Mouse (Mus musculus): ENCODE data around the gene Txndc5. TPM values are rescaled to one million over a fixed set of nuclear protein-coding genes. Genes with fewer than 3 reads are reported as not detected.

Txndc5 gene
- total and polyA plus RNA-seq, 2 experiments from 2014 or later, result 78.8 to 111 TPM

- H3K9ac ChIP-seq (replicated peaks; ENCODE audit: low read depth, low read length), result no peak overlapping the region
- H3K4me3 ChIP-seq (ENCODE audit: low read depth, low read length), result no peak overlapping the region
- H3K4me2 ChIP-seq (ENCODE audit: low read depth, low read length), result no peak overlapping the region
- no peaks in the 10 kb centered on the region for H3K36me3 ChIP-seq (replicated peaks; ENCODE audit: control insufficient read depth, insufficient read depth, low read length)
- H3K27ac ChIP-seq (ENCODE audit: low read depth), result no peak overlapping the region
- no peaks in the 10 kb centered on the region for H3K27me3 ChIP-seq (ENCODE audit: control insufficient read depth, insufficient read depth, low read length)
- no peaks in the 10 kb centered on the region; the same call in 1 of the 2 replicates for H3K4me1 ChIP-seq (ENCODE audit: control insufficient read depth, insufficient read depth)
- H3K9me3 ChIP-seq (replicated peaks; ENCODE audit: control insufficient read depth, low read length), result no peaks in the 10 kb centered on the region
- 73% methylated on average over 5 of the region's 5 CpGs for WGBS
- ATAC-seq (ENCODE audit: insufficient read depth, low read depth) (no peak), DNase-seq (ENCODE audit: low spot score) (no peak)
- TF ChIP-seq EP300 (IDR thresholded peaks at IDR 0.05; ENCODE audit: low read depth) (no peak), CTCF (IDR thresholded peaks at IDR 0.05; ENCODE audit: low read depth) (no peak)
Observed at GRCm38 (mm10) chr13:38548681-38549080, 20.1 kb upstream of the Txndc5 start.

- Histone ChIP-seq H3K9ac (replicated peaks; ENCODE audit: low read depth, low read length) (no peak overlapping the region), H3K27ac (ENCODE audit: low read depth) (no peak overlapping the region), H3K9me3 (replicated peaks; ENCODE audit: control insufficient read depth, low read length) (no peaks in the 10 kb centered on the region), H3K27me3 (ENCODE audit: control insufficient read depth, insufficient read depth, low read length) (no peaks in the 10 kb centered on the region), H3K36me3 (replicated peaks; ENCODE audit: control insufficient read depth, insufficient read depth, low read length) (no peaks in the 10 kb centered on the region), H3K4me2 (ENCODE audit: low read depth, low read length) (no peak overlapping the region), H3K4me1 (ENCODE audit: control insufficient read depth, insufficient read depth) (no peaks in the 10 kb centered on the region; the same call in 1 of the 2 replicates), H3K4me3 (ENCODE audit: low read depth, low read length) (no peak overlapping the region)
- ATAC-seq (ENCODE audit: insufficient read depth, low read depth) (no peak), DNase-seq (ENCODE audit: low spot score) (no peak)
- TF ChIP-seq EP300 (IDR thresholded peaks at IDR 0.05; ENCODE audit: low read depth) (no peak), CTCF (IDR thresholded peaks at IDR 0.05; ENCODE audit: low read depth) (no peak)
- WGBS, result 63% methylated on average over 5 of the region's 5 CpGs
Observed at GRCm38 (mm10) chr13:38547717-38548116, 19.1 kb upstream of the Txndc5 start.

- TF ChIP-seq CTCF (IDR thresholded peaks at IDR 0.05; ENCODE audit: low read depth) (no peak), EP300 (IDR thresholded peaks at IDR 0.05; ENCODE audit: low read depth) (no peak)
- H3K4me1 ChIP-seq (ENCODE audit: control insufficient read depth, insufficient read depth), result no peaks in the 10 kb centered on the region; the same call in 1 of the 2 replicates
- WGBS, result 79% methylated on average over 4 of the region's 4 CpGs
Observed at GRCm38 (mm10) chr13:38546754-38547153, 18.1 kb upstream of the Txndc5 start.

GRCm38 (mm10) chr13:38545460-38545859 lies 16.8 kb upstream of the Txndc5 start:
- no peaks in the 10 kb centered on the region for H3K36me3 ChIP-seq (replicated peaks; ENCODE audit: control insufficient read depth, insufficient read depth, low read length)
- no peak for DNase-seq (ENCODE audit: low spot score)

More at GRCm38 (mm10) chr13:38546754-38547153, 18.1 kb upstream of the Txndc5 start:
- no peak overlapping the region for H3K27ac ChIP-seq (ENCODE audit: low read depth)
- no peak overlapping the region for H3K9ac ChIP-seq (replicated peaks; ENCODE audit: low read depth, low read length)
- H3K4me3 ChIP-seq (ENCODE audit: low read depth, low read length), result no peak overlapping the region
- DNase-seq (ENCODE audit: low spot score) (no peak), ATAC-seq (ENCODE audit: insufficient read depth, low read depth) (no peak)
- H3K9me3 ChIP-seq (replicated peaks; ENCODE audit: control insufficient read depth, low read length), result no peaks in the 10 kb centered on the region
- no peaks in the 10 kb centered on the region for H3K36me3 ChIP-seq (replicated peaks; ENCODE audit: control insufficient read depth, insufficient read depth, low read length)
- H3K27me3 ChIP-seq (ENCODE audit: control insufficient read depth, insufficient read depth, low read length), result no peaks in the 10 kb centered on the region
- H3K4me2 ChIP-seq (ENCODE audit: low read depth, low read length), result no peak overlapping the region

GRCm38 (mm10) chr13:38544769-38545445 lies 16.3 kb upstream of the Txndc5 start:
- DNase-seq (ENCODE audit: low spot score), result no peak

More at GRCm38 (mm10) chr13:38545460-38545859, 16.8 kb upstream of the Txndc5 start:
- no peak overlapping the region for H3K9ac ChIP-seq (replicated peaks; ENCODE audit: low read depth, low read length)
- TF ChIP-seq EP300 (IDR thresholded peaks at IDR 0.05; ENCODE audit: low read depth) (no peak), CTCF (IDR thresholded peaks at IDR 0.05; ENCODE audit: low read depth) (no peak)
- H3K4me3 ChIP-seq (ENCODE audit: low read depth, low read length), result no peak overlapping the region
- WGBS, result 53% methylated on average over 3 of the region's 3 CpGs
- ATAC-seq (ENCODE audit: insufficient read depth, low read depth), result no peak
- H3K9me3 ChIP-seq (replicated peaks; ENCODE audit: control insufficient read depth, low read length), result no peaks in the 10 kb centered on the region
- H3K27ac ChIP-seq (ENCODE audit: low read depth), result no peak overlapping the region
- no peak overlapping the region for H3K4me2 ChIP-seq (ENCODE audit: low read depth, low read length)
- H3K27me3 ChIP-seq (ENCODE audit: control insufficient read depth, insufficient read depth, low read length), result no peaks in the 10 kb centered on the region
- H3K4me1 ChIP-seq (ENCODE audit: control insufficient read depth, insufficient read depth), result no peaks in the 10 kb centered on the region; the same call in 1 of the 2 replicates

More at GRCm38 (mm10) chr13:38544769-38545445, 16.3 kb upstream of the Txndc5 start:
- Histone ChIP-seq H3K36me3 (replicated peaks; ENCODE audit: control insufficient read depth, insufficient read depth, low read length) (no peaks in the 10 kb centered on the region), H3K4me2 (ENCODE audit: low read depth, low read length) (no peak overlapping the region), H3K27me3 (ENCODE audit: control insufficient read depth, insufficient read depth, low read length) (no peaks in the 10 kb centered on the region), H3K27ac (ENCODE audit: low read depth) (no peak overlapping the region), H3K4me1 (ENCODE audit: control insufficient read depth, insufficient read depth) (no peaks in the 10 kb centered on the region; the same call in 1 of the 2 replicates), H3K4me3 (ENCODE audit: low read depth, low read length) (no peak overlapping the region), H3K9ac (replicated peaks; ENCODE audit: low read depth, low read length) (no peak overlapping the region), H3K9me3 (replicated peaks; ENCODE audit: control insufficient read depth, low read length) (no peaks in the 10 kb centered on the region)
- 79% methylated on average over 8 of the region's 8 CpGs for WGBS
- TF ChIP-seq EP300 (IDR thresholded peaks at IDR 0.05; ENCODE audit: low read depth) (no peak), CTCF (IDR thresholded peaks at IDR 0.05; ENCODE audit: low read depth) (no peak)
- no peak for ATAC-seq (ENCODE audit: insufficient read depth, low read depth)
